Mouse (Mus musculus) A20 (cell line): ENCODE measurements around the gene Dst.

Experiments
- DNase-seq: peaks from one replicate; pipeline ENCODE4 v3.0.0-alpha.2; 2011; ENCODE audit warnings: low read depth, low spot score

Dst gene

GRCm38 (mm10) chr1:34028722-34029121 is 120.7 kb downstream of the Dst start:
- DNase-seq: peak; percentile 55

DNA sequence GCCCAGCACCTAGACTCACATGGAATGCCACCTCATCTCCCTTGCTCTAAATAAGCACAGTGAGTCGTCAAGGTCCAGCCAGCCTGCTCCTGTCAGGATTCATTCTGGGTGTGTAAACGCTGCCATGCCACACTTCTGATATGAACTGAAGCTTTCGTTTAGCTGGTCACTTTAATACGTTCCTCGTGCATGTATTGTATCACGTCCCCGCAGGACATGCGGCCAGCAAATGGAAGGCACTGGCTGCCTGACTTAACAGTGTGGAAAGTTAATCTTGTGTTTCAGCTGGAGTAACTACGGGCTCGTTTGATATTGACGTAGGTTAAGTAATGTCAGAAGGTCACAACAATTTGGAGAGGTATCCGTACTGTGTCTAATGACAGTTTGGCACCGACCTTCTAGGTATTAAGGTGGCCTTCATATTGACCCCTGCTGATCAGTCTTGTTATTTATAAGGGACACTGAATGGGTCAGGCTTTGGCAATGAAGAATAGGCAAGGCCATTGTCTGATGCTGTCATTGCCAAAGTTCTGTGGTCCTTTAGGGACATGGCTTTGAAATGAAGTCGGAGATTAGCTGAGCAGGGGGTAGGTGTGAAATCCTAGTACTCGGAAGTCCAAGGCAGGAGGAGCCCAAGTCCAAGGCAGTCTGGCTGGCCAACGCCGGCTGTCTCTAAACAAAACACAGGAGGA is 122.5 kb downstream of the Dst start:
- no peak for DNase-seq

DNA sequence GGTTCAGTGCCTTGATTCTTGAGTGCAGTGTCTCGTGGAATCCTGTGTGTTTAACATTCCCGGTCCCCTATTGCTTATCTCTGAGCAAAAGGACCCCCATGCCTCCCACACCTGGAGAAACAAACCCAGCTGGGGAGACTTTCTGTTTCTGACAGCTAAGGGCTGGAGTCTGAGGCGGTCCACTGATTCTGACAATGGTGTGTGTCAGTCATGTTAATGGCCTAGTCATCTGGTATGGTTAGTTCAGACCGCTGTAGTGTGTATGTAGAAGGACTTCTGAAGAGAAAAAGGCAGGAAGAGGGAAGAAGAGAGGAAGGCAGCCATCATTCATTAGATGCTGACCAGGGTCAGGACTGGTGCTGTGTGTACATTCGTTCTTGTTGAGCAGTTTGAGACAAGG is 125.0 kb downstream of the Dst start:
- DNase-seq: no peak

- DNase-seq: no peak
Measured at GRCm38 (mm10) chr1:34033478-34033877, 125.5 kb downstream of the Dst start.

DNA sequence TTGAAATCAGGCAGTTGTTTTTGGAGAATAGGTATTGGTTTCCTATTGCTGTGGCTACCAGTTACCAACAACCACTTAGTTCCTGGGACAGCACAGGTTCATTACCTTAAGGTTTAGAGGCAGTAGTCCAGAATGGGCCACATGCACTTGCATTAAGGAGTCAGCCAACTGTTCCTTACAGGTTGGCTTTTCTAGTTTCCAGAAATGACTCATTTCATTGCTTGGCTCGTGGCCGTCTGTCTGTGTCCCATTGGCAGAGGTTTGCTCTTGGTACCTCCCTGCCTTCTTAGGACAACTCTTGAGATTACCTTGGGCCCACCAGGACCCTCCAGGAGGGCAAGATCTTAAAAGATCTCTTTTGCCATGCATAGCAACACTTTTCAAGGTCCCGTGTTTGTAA is 125.9 kb downstream of the Dst start:
- no peak for DNase-seq

DNA sequence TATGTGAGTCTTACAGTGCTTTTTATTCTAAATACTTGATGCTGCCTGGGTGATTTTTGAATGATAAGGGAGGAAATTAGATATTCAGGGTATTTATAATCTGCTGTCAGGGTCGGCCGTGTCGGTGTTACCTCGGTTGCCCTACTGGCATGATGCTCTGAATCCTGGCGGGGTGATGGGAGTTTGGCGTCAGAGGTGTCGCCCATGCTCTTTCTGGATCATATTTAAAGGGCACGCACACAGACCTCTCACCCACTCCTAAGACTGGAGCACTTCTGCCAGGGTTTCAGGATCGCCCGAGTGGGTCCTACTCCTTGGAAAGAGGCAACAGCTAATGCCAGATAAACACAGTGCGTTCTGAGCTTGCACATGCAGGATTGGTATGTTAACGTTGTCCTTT is 128.1 kb downstream of the Dst start:
- DNase-seq: no peak

DNA sequence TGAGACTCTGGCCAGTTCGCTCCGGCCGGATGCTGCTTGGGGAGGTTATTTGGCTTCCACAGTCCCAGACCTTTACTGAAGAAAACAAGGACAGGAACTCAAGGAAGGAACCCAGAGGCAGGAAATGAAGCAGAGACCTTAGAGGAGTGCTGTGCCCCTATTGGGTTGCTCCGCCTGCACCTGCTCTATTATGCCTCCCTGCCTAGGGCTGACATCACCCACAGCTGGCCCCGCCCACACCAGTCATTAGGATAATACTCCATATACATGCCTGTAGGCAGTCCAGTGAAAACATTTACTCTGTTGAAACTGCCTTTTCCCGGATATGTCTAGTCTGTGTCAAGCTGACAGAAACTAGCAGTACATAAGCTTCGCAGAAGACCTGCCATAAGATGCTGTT is 130.5 kb downstream of the Dst start:
- no peak for DNase-seq

GRCm38 (mm10) chr1:34040049-34040448 is 132.0 kb downstream of the Dst start:
- DNase-seq: no peak

DNA sequence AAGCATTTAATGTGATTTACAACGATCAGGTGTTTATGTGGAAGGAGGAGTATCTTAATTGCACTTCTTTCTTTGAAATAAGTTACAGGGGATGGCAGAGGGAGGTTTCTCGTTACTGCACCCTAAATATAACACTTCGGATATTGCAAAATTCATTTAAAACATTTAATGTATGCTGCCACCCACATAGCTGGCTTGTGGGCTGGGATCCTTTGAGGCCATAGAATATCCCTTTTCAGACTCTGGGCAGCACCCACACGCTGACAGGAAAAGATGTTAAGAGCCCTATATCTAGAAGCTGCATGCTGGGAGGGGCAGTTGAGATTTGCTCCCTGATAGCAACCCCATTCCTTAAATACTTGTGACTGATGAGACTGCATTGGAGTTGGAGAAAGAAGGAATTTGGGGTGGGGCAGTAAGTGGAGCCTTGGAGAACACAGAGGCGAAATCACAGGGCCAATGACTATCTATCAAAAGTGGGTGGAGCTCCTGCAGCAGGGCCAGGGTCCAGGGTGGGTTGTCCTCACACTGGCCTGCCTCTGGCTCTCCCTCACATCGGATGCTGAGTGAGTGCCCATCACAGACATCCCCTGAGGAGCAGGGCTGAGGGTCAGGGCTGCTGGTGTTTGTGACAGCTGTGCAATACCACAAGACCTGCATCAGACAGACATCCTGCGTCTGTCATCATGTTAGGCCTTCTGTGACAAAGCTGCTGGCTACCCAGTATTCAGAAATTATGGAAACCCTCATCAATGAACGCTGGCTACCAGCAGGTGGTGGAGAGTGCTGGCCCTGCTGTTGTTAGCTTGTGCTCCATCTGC is 133.1 kb downstream of the Dst start:
- DNase-seq: no peak

DNA sequence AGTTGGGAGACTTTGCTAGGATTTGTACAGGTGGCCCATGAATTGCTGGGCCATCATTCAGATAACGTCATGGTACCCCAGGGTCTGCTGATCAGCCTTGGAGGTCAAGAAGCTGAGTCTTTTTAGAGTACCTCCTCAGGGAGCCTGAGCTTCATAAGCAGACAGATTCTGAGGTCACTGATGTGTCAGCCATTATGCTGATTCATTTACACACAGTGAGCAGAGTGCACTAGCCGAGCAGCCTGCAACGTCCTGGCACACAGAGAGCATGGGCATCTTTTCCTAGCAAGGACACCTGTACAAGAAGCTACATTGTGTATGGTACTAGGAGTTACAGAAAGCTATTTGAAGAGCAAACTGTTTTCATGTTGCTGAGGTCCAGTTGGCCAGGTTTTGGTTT is 134.3 kb downstream of the Dst start:
- DNase-seq: no peak

DNA sequence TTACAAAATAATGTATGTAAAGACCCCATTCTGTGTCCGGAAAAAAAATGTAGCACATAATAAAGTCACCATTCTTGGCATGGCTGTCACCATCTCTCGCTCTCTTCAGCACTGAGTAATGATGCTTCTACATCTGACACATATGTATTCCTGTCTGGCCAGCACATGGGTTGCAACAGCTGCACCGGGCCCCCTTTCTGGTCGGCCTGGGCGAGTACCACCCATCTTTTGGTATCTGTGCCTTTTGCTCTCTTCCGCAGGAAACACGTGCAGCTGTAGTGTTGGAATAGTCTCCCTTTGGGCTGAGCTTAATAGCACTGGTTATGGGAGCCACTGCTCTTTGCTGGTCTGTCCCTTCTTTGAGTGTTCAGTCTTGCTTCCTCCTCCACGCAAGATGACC is 135.3 kb downstream of the Dst start:
- DNase-seq: no peak

DNA sequence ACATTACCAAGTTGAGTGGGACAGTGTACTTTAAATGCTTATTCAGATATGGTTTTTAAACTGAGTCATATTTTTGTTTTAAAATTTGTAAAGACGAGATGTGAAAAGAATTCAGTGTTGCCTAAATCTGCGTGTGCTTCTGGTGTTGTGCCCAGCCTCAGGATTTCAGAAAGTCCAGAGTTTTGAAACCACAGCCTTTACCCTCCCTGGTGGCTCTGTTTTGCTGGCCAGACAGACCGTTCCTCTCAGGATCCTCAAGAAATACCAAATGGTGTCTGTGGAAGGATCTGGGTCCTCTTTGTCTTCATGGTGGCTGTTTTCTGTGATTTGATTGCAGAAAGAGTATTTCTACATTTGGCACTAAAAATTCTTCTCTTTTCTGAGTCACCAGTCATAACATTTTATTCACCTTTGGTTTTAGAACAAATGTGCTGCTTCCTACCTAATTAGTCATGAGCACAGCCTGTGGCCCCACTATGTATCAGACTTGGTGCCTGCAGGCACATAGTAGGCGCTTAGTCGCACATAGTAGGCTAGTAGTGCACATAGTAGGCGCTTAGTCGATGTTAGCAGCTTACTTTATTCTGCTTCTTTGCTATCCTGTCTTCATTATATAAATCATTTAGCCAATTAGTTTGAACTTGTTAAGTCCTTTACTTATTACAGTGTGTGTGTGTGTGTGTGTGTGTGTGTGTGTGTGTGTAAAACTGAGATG is 136.0 kb downstream of the Dst start:
- no peak for DNase-seq

- DNase-seq: no peak
Measured at GRCm38 (mm10) chr1:34044675-34045074, 136.7 kb downstream of the Dst start.

- no peak for DNase-seq
Measured at GRCm38 (mm10) chr1:34047285-34047684, 139.3 kb downstream of the Dst start.

- DNase-seq: no peak
Measured at GRCm38 (mm10) chr1:34051251-34051650, 143.2 kb downstream of the Dst start.

GRCm38 (mm10) chr1:34052422-34052821 is 144.4 kb downstream of the Dst start:
- DNase-seq: no peak

GRCm38 (mm10) chr1:34054970-34055369 is 146.9 kb downstream of the Dst start:
- DNase-seq: no peak

DNA sequence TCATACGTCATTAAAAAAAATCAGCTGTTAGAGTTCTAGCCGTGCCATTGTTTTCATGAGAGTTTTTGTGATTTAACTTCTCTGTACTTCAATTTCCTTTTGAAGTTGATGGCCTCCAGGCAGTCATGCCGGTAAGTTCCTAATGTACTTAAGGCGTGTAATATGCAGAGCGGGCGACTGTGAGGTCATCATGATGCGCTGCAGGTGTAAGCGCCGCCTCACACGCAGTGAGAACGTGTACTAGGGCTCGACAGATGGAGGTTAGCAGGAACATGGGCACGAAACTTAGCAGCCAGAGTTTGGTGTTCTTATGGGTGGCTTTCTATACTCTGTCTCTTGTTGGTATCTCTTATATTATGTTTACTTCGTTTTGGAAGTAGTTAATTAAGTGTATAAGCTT is 148.6 kb downstream of the Dst start:
- DNase-seq: no peak

DNA sequence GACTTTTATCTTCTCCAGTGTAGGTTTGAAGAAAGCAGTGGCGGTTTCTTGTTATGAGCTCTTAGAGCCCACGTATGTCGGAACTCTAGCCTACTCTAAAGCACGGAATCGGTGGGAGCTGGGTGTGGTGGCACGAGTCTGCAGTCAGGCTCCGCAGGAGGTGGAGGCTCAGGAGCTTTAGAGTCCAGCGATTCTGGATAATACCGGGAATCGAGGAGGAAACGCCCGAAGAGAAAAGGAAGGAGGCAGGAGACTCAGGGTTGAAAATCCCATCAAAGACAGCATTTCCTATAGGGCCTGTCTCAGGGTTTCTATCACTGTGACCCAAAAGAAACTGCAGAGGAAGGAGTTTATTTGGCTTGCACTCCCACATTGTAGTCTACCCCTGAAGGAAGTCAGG is 151.2 kb downstream of the Dst start:
- DNase-seq: no peak

GRCm38 (mm10) chr1:34060446-34060845 is 152.4 kb downstream of the Dst start:
- no peak for DNase-seq

DNA sequence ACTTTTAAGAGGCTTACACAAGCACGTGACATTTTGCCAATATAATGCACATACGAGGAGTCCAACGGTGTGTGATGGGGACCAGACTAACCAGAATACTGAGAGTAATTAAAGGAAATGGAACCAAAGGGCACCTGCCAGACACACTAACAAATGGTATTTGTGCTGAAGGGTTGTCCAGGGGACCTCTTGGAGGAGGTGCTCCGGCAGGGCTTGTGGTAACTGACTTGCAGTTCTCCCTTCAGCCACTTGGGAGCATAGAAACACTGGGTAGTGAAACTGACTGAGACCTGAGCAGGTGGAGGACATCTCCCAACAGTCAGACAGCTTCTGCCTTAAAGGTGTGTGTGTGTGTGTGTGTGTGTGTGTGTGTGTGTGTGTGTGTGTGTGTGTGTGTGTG is 153.1 kb downstream of the Dst start:
- DNase-seq: peak; percentile 67

GRCm38 (mm10) chr1:34061860-34062259 is 153.8 kb downstream of the Dst start:
- DNase-seq: no peak

GRCm38 (mm10) chr1:34063943-34064342 is 155.9 kb downstream of the Dst start:
- DNase-seq: no peak
